Mouse (Mus musculus) T-helper 17 cell (primary cell): ENCODE data around the gene Gm20869.
"Not testable (repeated sequence)": the region's sequence is repeated elsewhere in the genome, so short reads cannot be mapped to it uniquely, and the experiment has no call there.

Experiments
- in situ Hi-C, 2 experiments: fragments of 300-600 bp; cut with MboI, MseI; formaldehyde crosslinking; loops; 1 replicate in 1 of 2; 2 replicates in 1 of 2; pipeline ENCODE4 v1.15.1; 2025; ENCODE audit warnings: high pct_unique_total_duplicates in 2 of 2

The Gm20869 gene

DNA sequence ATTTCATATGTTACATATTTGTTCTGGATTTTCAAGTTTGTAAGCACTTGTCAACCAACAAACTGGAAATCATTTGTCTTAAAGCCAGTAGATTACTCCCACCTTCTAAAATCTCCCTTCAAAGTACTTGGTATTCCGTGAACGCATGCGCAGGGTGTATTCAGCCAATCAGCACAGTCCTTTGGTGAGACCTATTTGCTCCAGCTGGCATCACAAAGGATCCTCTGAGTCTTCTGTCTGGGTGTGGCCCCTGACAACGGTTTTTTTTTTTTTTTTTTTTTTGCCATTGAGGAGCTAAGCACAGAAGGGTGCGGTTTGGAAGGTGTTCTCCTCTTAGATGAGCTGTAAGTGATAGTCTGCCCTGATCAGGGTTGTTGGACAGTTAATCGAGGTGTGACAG is at the start of gene Gm20869:
TSS of gene Gm20869 (plus strand) at position 301 of the 400 bp plus-strand sequence.
- in situ Hi-C loops: not testable (repeated sequence)
